ENCODE assay signal across 8 mouse cellular contexts in the genomic region with DNA sequence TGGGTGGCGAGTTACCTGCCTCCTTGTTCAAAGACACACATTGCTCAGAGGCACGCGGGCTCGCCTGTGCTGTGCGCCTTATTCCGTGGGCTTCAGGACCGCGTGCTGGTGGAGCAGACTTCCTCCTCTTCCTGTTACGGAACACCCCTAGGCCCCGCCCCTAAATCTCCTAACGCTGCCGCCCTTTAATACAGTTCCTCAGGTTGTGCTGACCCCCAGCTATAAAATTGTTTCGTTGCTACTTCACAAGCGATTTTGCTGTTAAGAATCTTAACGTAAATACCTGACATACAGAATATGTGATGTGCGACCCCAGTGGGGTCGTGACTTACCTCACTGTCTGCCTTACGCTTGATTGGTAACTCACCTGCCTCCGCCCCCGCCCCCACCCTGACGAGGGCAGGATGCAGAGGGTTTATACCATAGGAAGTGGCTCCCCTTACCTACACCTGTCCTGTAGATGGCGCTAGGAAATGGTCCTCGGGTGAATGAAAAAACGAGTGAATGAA. TPM values are rescaled to one million over a fixed set of nuclear protein-coding genes. Genes with fewer than 3 reads are reported as not detected.
A peak's percentile ranks its signal among the peaks of the same experiment; 100 is the strongest.
DNase-seq lines count a peak whose midpoint lies in the region; ATAC-seq and TF ChIP-seq lines count a peak whose summit lies in the region.

No protein-coding gene starts in this region.

- 3% methylated on average over 24 of the region's 24 CpGs for WGBS in hindbrain, embryonic 16.5 days
- 2% methylated on average over 24 of the region's 24 CpGs for WGBS in liver, postnatal 0 days (ENCODE audit: insufficient replicate concordance)

- no peak for TF ChIP-seq EP300 in liver, postnatal 0 days (IDR thresholded peaks at IDR 0.05; ENCODE audit: low read depth)

- H3K9ac ChIP-seq in hindbrain, embryonic 16.5 days (ENCODE audit: low read depth, low read length): peak overlapping the region; percentile 36; the same call in 1 of the 2 replicates
- no peak overlapping the region for H3K9ac ChIP-seq in liver, postnatal 0 days (replicated peaks)

- no peak for ATAC-seq in CD4-positive, CD25-positive, alpha-beta regulatory T cell, adult 4 months
- 0 out of 2 replicates have a peak, but pooled peaks have one; percentile 46 for ATAC-seq in hindbrain, embryonic 16.5 days
- ATAC-seq in liver, postnatal 0 days: no peak

- H3K9me3 ChIP-seq in hindbrain, embryonic 16.5 days (ENCODE audit: control insufficient read depth, low read length): no peaks in the 10 kb centered on the region
- no peaks in the 10 kb centered on the region for H3K9me3 ChIP-seq in liver, postnatal 0 days (ENCODE audit: low read length)

- H3K27me3 ChIP-seq in hindbrain, embryonic 16.5 days (replicated peaks; ENCODE audit: control insufficient read depth, insufficient read depth, low read length): no peaks in the 10 kb centered on the region
- 0 out of 2 replicates have a peak, but pooled peaks cover 3% of the 10 kb centered on the region for H3K27me3 ChIP-seq in liver, postnatal 0 days (ENCODE audit: insufficient read depth, low read length)

- TF ChIP-seq CTCF in liver, postnatal 0 days (IDR thresholded peaks at IDR 0.05; ENCODE audit: low read depth): peak; percentile 47

- H3K4me3 ChIP-seq in hindbrain, embryonic 16.5 days (ENCODE audit: low read length): peak overlapping the region; percentile 33
- no peak overlapping the region for H3K4me3 ChIP-seq in liver, postnatal 0 days (ENCODE audit: low read depth, low read length)

- DNase-seq in CD4-positive, CD25-positive, alpha-beta regulatory T cell, adult 2 months (ENCODE audit: low read depth, low spot score): peak; percentile 45
- peak; percentile 18 for DNase-seq in thymus, postnatal 4 days
- no peak for DNase-seq in thymus, adult 18-20 months
- DNase-seq in liver, postnatal 0 days: peak; percentile 33
- DNase-seq in retina, embryonic 14.5 days (ENCODE audit: low spot score): peak; percentile 48
- DNase-seq in right cerebral cortex, adult 2 months (ENCODE audit: low spot score in 2 of 2): no peak

- H3K4me2 ChIP-seq in hindbrain, embryonic 16.5 days (ENCODE audit: low read length): peak overlapping the region; percentile 59
- H3K4me2 ChIP-seq in liver, postnatal 0 days (ENCODE audit: low read depth, low read length): peak overlapping the region; percentile 57

- no peaks in the 10 kb centered on the region for H3K36me3 ChIP-seq in hindbrain, embryonic 16.5 days (ENCODE audit: control insufficient read depth, insufficient read depth, low read length)
- H3K36me3 ChIP-seq in liver, postnatal 0 days (replicated peaks; ENCODE audit: insufficient read depth, low read length): no peaks in the 10 kb centered on the region

- no peak overlapping the region for H3K27ac ChIP-seq in hindbrain, embryonic 16.5 days (ENCODE audit: low read depth, low read length)
- H3K27ac ChIP-seq in liver, postnatal 0 days (ENCODE audit: low read depth): no peak overlapping the region

- H3K4me1 ChIP-seq in hindbrain, embryonic 16.5 days (ENCODE audit: control insufficient read depth, insufficient read depth, low read depth, low read length): peaks cover 15% of the 10 kb centered on the region
- H3K4me1 ChIP-seq in liver, postnatal 0 days (ENCODE audit: insufficient read depth): peaks cover 5% of the 10 kb centered on the region

RNA-seq across cellular contexts. Expression of a gene that starts 45.1 kb away (rescaled TPM):
- under 1 TPM; 0.29 to 0.32 TPM for polyA plus RNA-seq in CD4-positive, CD25-positive, alpha-beta regulatory T cell, adult 4 months (2017; shearing (Covaris generic))
- 11.6 and 20.0 TPM in 2 replicates for polyA plus RNA-seq in hindbrain, embryonic 16.5 days (2015; fragmentation: Nextera tagmentation; extraction: Ambion mirVana)
- polyA plus RNA-seq in liver, postnatal 0 days (2015; fragmentation: Nextera tagmentation; extraction: Ambion mirVana): 0.44 and 0.63 TPM in 2 replicates

Comparison
In these comparisons a context has a peak if more than half of its experiments do, and no peak if none do; other contexts are left out.
1. DNase-seq: peak in CD4-positive, CD25-positive, alpha-beta regulatory T cell, adult 2 months (single experiment), thymus, postnatal 4 days (single experiment), liver, postnatal 0 days (single experiment) and retina, embryonic 14.5 days (single experiment); none in thymus, adult 18-20 months (0 of 2) and right cerebral cortex, adult 2 months (0 of 2).